Mouse (Mus musculus) lung, adult 18-20 months (tissue): ENCODE measurements around the gene Vasn.

Source experiments
- DNase-seq, 2 experiments: peaks; one replicate each; pipeline ENCODE4 v3.0.0; 2022; ENCODE audit warnings: mixed read lengths in 2 of 2

Gene Vasn

DNA sequence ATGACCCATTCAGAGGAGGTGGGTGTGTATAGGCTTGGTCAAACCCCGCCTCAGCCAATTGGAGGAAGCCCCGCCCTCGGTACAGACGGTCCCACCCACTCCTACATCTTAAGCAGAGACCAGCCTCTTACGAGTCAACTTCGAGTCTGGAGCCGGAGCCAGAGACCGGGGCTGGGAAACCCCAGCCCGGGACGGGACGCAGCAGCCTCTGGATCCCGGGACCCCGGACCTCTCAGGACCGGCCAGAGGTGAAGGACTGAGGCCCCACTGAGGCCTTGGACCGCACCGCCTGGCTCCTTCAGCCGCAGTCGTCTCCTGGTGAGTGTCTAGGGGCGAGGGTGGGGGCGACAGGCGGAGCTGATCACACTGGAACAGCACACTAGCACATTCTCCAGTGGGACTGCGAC is at the start of gene Vasn, which contains the start of gene Dnaja3:
Gene Vasn (plus strand): TSS at position 111 of the 407 bp plus-strand sequence.
Gene Dnaja3 (plus strand): TSS at position 159 of the 407 bp plus-strand sequence.
- peak; percentile 94 to 96 for DNase-seq

DNA sequence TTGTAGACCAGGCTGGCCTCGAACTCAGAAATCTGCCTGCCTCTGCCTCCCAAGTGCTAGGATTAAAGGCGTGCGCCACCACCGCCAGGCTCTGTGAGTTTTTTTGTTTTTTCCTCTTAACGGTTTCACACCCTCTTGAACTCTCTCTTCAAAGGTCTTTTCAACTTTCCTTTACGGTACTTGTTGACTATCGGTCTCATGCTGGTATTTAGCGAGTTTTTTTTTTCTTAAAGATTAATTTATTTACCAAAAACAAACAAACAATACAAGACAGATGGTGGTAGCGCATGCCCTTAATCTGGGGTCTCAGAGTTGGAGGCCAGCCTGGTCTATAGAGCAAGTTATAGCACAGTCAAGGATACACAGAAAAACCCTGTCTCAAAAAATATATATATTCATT is 49.5 kb upstream of the Vasn start:
- DNase-seq = no peak

DNA sequence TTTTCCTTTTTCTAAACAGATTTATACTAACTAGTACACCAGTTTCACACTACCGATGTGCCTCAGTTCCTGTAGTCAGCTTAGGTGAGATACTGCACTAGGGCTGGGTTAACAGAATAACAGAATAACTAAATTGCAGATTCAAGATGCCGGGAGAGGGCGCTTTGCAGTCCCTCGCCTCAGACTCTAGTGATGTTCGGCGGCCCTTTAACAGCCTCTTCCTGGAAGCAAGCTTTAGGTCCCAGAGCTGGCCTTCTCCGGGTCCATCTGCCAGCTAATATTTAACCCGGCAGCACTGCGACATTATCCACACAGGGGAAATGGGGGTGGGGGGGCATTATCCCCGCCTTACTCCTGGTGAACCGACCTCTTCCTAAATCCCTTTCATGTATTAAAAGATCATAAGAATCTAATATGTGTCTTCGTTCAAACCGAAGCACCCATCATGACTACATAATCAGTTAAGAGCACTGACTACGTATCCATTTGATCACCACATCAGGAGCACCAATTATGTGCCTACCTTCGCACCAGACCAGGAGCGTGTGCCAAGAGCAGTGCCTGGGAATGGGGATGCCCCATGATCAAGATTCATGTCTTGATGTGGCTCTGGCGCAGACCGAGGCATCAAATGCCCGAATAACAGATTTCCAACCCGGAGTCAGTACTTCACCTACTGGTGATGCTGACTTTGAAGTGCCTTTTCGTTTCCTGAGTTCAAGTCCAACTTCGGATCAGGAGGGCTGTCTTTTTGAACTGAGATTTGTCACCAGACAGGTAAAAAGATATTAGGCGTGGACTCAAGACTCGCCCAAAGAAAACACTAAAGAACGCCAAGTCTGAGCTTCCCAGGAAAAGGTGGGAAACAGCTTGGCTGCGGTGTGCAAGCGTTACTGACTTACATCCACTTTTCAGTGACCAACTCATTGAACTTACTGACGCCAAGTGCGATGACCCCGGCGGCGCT is 46.5 kb upstream of the Vasn start:
- DNase-seq = peak; percentile 60 to 68

DNA sequence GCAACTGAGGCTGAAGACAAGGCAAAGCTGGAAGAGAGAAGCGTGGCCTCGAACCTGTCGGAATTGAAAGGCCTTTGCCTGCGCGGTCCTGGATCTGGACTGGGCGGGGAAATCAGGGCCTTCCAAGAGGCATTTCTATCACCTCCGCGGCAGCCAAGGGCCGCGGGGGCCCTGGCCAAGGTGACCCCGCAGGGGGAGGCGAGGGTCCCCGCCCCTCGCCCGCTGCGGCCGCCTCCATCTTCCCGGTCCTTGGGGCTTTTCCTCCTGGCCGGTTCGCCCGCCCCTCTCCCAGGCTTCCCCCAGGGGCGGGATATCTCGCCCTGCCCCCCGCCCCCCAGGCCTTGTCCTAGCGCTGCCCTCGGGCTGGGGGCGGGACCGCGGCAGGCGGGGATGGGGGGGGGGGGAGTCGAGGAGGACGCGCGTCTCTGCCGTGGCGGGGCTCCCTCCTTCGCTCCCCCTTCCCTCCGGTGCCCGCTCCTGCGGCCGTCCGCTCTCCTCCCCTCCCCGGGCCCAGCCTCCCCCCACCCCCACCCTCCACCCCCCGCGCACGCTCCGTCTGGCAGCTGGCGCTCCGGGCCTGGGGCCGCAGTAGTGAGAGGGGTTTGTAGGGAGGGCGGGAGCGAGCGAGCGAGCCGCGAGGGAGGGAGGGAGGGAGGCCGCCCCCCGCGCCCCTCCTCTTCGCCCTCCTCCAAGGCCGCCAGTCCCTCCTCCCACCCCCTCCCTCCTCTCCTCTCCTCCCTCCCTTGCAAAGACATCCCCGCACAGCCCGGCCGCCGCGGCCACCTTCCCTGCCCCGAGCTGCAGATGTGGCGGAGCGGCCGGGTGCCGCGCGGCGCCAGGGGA is 45.5 kb upstream of the Vasn start, which contains the start of gene Glis2:
Gene Glis2 (plus strand): TSS at position 743 of the 843 bp plus-strand sequence.
- DNase-seq = peak; percentile 63 to 65

DNA sequence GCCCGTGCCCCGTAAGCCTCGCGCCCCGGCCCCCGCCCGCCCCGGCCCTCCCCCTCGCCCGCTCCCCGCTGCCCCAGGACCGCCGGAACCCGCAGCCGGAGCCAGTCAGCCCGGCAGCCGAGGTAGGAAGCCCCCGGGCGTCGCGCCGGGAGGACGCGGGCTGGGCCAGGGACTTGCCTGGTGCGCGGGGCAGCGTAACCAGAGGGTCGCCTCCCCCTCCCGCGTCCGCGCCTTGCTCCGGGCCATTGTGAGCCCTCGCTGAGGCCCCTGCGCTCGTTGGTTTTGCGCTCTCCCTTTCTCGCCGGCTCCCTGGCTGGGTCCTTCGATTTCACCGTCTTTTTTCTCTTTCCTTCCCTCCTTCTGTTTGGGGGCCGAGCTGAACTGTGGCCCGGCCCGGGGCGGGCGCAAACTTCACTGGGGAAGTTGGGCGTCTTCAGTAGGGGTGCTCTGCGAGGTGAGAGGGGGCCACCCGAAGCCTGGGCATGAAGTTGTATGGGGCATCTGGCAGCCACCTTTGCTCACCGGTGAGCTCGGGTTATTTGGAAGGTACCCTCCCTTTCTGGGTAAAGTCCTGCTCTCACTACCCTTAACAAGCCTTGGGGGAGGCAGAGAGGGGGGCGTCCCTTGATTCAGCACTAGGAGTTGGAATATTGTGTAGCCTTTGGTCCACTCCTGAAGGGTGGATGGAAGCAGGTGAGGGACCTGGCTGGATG is 44.8 kb upstream of the Vasn start:
- peak in 1 of 2 experiments; percentile 18 for DNase-seq

DNA sequence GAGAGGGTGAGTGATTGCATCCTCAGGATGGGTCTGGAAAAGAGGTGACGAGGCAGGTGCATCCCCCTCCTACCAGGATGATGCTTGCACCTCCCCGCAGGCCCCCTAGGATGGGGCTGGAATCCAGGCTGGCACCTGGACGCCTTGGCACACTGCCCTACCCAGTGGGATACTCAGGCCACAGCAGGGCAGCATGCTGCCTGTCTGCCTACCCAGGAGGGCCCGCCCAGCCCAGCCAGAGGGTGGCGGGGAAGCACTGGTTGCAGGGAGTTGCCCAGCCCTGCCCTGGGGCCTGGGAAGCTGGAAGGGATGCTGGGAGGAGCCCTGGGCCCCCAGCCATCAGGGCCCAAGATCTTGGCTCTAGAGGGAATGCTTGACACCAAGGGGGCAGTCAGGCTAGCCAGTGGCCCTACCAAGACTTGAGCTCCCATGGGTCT is 44.2 kb upstream of the Vasn start:
- DNase-seq = peak; percentile 69 to 81

DNA sequence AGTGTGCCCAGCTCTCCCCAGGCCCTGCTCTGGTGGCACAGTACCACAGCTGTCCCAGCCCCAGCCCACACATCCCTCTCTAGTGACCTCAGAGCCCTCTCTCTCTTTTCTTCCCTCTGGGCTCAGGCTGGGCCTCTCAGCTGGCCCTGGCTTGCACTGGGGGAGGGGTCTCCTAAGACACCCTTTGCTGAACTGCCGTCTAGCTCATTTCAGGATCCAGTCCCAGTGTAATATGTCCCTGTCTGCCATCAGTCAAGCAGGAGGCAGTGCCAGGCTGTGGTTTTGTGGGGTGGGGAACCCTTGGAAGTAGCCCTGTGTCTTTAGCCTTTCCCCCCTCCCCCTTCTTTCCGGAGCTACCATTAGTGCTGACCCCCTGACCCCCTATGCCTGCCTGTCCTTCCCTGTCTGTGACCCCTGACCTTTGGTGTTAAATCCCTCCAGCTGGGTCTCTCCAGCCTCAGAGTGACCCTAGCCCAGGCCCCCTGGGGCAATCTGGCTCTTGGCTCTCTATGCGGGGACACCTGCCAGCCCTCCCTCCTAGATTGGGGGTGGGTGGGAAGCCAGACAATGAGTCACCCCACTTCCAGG is 43.5 kb upstream of the Vasn start:
- DNase-seq = no peak

DNA sequence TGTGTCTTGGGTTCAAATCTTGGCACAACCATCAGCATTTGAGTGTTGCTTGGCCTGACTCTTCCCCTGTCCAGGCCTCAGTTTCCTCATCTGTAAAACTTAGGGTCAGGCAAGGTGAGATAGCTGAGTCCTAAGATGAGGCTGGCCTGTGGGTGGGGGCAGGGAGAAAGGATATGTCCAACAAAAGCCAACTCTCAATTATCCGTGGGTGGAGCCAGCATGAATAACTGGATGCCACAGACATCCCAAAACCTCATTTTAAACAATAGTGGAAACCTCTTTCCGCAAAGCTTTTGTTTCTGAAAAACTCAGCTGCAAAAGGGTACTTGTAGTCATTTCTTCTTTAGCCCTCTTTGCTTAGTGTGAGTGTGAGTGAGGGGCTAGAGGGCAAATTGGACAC is 42.9 kb upstream of the Vasn start:
- DNase-seq = no peak

DNA sequence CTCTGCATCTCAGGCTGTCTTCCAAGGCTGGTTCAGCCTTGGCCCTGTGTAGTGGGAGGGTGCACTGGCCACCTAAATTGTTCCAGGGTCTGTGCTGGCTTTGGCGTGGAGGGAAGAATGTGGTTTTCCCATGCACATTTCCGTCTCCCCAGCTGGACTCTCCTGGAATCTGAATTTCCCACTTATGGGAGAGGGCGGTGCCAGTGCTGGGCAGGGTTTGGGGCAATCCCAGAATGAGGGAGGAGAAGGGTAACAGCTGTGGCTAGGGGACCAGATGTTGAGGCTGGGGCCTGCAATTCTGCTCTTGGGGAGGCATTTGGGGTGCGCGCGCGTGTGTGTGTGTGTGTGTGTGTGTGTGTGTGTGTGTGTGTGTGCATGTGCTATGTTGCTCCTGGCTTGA is 42.4 kb upstream of the Vasn start:
- DNase-seq = peak in 1 of 2 experiments; percentile 25

DNA sequence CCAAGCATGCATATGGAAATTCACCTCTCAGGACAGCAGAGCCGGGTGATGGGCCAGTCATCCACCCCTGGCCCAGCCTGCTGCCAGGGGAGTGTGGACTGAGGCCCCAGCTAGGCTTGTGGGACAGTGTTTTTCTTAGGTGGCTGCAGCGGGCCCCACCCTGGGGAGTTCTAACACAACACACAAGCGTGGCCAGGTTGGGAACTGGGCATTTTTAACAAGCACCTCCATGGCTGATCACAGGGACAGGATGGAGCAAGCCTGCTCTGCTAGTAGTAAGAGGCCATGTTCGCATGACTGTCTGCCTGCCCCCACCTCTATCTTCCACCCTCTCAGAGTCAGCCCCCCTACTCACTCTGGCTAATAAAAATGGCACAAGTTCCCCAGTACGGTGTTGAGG is 41.7 kb upstream of the Vasn start:
- DNase-seq = no peak

DNA sequence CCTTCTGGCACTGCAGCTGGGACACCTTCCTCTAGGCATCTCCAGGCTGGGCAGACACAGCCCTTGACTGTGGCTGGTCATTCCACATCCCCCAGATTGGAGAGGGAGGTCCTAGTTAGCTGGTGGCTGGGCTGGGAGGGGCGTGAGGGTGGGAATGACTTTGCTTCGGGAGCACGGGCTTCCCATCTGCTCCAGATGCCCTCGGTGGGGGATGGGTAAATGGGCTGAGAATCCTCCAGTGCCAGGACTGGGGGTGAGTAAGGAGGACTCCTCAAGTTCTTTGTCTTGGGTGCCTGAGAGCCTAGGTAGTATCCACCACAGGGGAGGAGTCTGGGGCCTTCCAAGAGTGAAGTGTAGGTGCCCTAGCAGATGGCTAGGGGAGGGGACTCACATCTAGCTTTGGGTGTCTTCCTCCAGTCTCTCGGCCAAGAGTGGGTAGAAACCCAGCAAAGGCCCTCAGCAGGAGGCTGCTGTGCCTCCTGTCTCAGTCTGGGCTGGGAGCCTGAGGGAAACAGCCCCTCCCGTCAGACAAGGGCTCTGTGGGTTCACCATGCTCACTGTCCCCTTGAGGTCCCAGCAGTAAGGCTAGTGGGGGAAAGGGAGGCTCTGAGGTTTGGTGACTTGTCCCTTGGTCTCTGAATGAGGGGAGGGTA is 40.7 kb upstream of the Vasn start:
- no peak for DNase-seq

DNA sequence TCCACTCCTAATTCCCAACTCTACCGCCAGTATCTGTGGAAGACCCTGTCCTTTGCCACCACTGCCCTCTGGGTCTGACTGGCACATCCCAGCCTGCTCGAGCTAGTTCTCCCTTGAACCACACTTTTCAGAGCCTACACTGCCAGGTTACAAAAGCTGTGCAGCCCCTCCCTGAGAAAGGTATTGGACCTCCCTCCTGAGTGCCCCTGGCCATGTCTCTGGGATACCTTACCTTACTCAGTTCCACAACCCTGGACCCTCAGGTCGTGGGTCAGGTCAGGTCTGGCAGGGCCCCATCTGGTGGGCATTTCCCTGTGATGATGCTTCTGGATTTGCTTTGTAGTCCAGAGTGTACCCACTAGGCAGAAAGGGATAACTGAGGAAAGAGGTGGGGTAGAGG is 40.1 kb upstream of the Vasn start:
- DNase-seq = no peak

DNA sequence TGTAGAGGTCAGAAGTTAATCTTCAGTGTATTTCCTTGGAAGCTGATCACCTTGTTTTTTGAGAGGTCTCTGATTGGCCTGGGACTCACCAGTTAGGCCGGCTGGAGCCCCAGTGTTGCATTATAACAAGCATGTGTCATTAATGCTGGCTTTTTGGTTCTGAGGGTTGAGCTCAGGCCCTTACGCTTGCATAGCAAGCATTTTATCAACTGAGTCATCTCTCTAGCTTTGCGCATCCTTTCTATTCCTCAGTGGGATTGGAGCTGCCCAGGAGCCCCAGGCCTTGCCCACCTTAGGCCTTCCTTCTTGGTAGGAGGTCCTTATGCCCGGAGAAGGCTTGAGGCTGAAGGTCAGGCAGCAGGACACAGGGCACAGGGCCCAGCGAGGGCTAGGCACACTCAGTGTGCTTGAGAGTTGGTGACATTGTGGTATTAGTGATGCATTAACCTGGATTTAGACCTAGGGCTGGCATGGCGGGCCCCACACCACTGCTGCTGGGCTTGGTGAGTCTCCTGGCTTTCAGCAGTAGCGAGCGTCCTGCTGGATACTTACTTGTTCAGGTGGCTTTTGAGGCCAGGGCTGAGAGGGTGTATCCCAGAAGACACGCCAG is 38.9 kb upstream of the Vasn start:
- no peak for DNase-seq

DNA sequence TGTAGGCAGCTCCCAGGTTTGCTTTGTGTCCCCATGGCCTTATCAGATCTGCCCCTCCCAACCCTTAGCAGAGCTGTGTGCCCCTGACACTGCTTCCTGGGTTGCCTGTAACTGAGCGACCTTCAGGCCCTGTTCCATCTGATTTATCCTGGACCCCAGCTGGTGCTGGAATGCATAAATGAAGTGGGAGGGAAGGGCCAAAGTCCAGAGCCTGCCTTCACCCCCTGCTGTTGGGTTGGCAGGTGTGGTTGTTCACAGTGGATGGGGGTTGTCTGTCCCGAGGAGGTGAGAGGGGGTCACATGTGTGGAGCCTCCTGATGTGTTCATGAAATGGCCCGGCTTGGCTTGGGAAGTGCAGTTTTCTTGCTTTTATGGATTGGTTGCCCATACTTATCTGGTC is 37.6 kb upstream of the Vasn start:
- no peak for DNase-seq

DNA sequence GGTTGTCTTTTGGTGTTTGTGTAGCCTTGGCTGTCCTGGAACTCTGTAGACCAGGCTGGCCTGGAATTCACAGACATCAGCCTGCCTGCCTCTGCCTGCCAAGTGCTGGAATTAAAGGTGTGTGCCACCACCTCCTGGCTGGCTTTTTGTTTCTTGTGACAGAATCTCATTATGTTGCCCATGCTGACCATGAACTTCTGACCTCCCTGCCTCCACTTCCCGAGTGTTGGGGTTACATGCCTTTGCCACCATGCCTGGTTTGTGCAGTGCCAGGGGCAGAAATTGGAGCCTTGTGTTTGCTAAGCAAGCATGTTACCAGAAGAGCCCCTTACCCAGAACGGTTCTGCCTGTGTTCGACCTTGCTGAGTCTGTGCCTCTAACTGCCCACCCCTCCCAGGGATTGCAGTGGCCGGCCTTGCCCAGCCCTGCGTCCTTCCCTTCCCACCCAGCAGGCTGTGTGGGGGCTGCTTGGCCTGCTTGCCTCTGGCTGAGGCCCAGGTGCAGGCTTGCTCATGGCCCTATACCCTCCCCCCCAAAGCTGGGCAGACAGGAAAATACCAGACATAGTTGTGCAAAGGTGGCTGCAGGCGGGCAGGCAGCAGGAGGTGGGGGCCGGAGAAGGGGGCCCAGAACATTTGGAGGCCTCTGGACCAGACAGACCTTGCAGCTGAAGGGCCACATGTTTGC is 36.8 kb upstream of the Vasn start:
- peak; percentile 25 to 47 for DNase-seq

DNA sequence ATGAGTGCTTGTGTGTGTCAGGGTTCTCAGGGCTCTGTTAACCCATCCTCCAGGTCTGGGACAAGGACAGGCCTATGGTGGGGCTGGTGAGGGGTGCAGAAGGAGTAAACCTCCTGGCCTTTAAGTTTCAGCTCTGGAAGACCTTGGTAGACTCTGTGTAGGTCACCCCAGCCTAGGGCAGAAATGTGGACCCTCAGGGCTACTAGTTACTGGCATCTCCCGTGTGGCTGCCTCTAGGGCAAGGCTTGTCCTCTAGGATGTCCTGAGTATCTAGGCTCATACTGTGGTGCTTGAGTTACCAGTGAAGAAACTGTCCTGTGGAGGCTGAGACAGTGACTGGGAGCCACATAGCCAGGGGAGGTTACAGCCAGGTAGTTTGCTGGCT is 36.3 kb upstream of the Vasn start:
- no peak for DNase-seq

DNA sequence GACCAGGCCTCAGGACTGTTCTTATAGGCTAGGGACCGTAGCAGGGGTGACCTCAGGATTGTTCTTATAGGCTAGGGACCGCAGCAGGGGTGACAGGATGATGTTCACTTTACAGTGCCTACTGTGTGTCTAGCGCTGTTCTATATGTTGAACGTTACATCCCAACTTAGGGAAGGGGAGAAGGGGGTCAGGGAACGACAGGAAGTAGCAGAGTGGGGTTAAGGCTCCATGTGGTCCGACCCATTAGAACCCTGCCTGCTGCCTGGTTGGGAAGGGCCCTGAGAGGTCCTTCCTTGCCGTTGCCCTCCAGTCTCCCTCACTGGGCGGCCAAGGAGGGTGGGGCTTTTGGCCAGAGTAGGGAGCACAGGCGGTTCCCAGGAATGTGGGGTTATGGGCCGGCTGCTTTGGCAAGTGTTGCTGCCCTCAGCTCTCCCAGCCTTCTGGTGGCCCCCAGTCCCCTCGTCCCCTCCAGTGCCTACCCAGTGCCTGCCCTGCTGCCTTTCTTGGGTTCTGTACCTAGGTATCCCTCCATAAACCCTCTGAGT is 35.4 kb upstream of the Vasn start:
- peak in 1 of 2 experiments; percentile 52 for DNase-seq

DNA sequence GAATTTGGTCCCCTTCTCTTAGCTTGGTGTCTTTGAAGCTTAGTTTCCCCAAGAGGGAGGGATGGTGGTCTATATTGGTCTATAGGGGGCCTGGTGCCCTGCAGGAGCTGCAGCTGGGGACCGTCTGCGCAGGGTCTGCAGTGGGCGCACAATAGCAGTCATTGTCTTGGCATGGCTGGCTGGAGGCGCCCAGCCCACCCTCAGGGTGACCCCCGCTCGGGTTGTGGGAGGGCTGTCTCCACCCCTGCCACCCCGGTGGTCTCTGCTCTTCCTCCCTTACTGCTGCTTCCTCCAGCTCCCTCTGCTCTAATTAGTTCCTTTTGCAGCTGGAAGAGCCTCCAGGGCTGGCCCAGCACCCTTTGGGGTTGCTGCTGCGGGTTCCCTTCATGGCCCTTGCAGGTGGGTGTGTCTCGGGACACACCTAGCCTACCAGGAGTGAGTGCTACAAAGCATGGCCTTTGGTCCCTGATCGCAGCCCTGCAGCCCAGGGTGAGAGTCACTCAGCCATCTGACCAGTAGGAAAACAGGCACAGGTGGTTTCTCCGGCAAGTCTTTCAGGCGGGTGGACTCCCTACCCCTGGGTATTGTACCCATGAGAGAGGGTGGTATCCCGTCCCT is 34.1 kb upstream of the Vasn start:
- no peak for DNase-seq

DNA sequence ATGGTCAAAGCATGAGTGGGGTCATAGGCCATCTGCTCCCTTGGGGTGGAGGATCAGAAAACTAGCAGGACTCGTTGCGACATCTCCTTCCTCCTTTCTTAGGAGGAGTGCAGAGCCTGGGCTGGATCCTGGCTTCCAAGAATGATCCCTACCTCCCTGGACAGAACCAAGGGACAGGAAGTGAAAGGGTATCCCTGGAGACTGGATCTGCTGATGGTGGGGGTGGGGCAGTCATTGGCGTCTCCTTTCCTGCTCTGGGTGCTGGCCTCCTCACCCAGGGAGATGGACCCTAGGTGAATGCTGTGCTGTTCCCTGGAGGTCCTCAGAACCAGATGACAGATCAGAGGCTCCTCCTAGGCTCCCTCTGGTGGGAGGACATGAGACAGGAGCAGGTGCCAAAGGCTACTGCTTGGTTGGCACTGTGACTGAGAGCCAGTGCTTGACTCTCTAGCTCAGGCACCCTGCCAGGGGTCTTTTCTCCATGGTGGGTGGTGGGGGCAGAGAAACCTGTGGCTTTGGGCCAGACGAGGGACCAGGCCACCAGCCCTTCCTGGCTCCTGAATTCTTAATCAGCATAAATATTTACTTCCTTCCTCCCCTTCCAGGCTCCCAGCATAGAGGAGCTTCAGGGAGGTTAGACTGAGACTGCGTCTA is 33.2 kb upstream of the Vasn start:
- DNase-seq = peak; percentile 84 to 89
